Mouse (Mus musculus): ENCODE measurements around the gene H6pd. TPM values are rescaled to one million over a fixed set of nuclear protein-coding genes. Genes with fewer than 3 reads are reported as not detected.
A peak's percentile ranks its signal among the peaks of the same experiment; 100 is the strongest.

Gene H6pd
- polyA plus RNA-seq, 2 experiments = 13.3 to 22.6 TPM

- TF ChIP-seq POLR2A (IDR thresholded peaks at IDR 0.05; ENCODE audit: borderline replicate concordance, extremely low read depth, insufficient read depth, insufficient read length) = no peak
Measured at GRCm38 (mm10) chr4:149951201-149951600, 57.6 kb downstream of the H6pd start.

GRCm38 (mm10) chr4:149949691-149950090 is 59.1 kb downstream of the H6pd start:
- Histone ChIP-seq H3K4me1 (ENCODE audit: control insufficient read depth, insufficient read depth, low read length) (peaks cover 67% of the 10 kb centered on the region), H3K27me3 (ENCODE audit: control insufficient read depth, insufficient read depth, low read length) (no peaks in the 10 kb centered on the region), H3K4me3 (replicated peaks; ENCODE audit: low read length) (no peak overlapping the region), H3K36me3 (ENCODE audit: control insufficient read depth, insufficient read depth, low read length) (no peaks in the 10 kb centered on the region), H3K9ac (ENCODE audit: low read depth, low read length, severe bottlenecking) (no peak overlapping the region), H3K4me2 (replicated peaks; ENCODE audit: low read depth, low read length, severe bottlenecking) (no peak overlapping the region), H3K9me3 (ENCODE audit: control insufficient read depth, low read length) (no peaks in the 10 kb centered on the region), H3K27ac (replicated peaks; ENCODE audit: low read depth, low read length) (no peak overlapping the region)
- no peak for TF ChIP-seq POLR2A (IDR thresholded peaks at IDR 0.05; ENCODE audit: borderline replicate concordance, extremely low read depth, insufficient read depth, insufficient read length)
- DNase-seq (ENCODE audit: low spot score) (no peak), ATAC-seq (ENCODE audit: low FRiP score, low read depth) (no peak)
- WGBS = 43% methylated on average over 13 of the region's 13 CpGs

More at GRCm38 (mm10) chr4:149951201-149951600, 57.6 kb downstream of the H6pd start:
- H3K36me3 ChIP-seq (ENCODE audit: control insufficient read depth, insufficient read depth, low read length) = no peaks in the 10 kb centered on the region
- no peak overlapping the region for H3K9ac ChIP-seq (ENCODE audit: low read depth, low read length, severe bottlenecking)
- H3K9me3 ChIP-seq (ENCODE audit: control insufficient read depth, low read length) = no peaks in the 10 kb centered on the region
- DNase-seq (ENCODE audit: low spot score) = no peak
- ATAC-seq (ENCODE audit: low FRiP score, low read depth) = no peak
- no peak overlapping the region for H3K4me3 ChIP-seq (replicated peaks; ENCODE audit: low read length)
- no peak overlapping the region for H3K27ac ChIP-seq (replicated peaks; ENCODE audit: low read depth, low read length)
- WGBS = 84% methylated on average over 13 of the region's 13 CpGs
- no peak overlapping the region for H3K4me2 ChIP-seq (replicated peaks; ENCODE audit: low read depth, low read length, severe bottlenecking)
- peaks cover under 1% of the 10 kb centered on the region; the same call in 1 of the 2 replicates for H3K27me3 ChIP-seq (ENCODE audit: control insufficient read depth, insufficient read depth, low read length)
- H3K4me1 ChIP-seq (ENCODE audit: control insufficient read depth, insufficient read depth, low read length) = peaks cover 55% of the 10 kb centered on the region

GRCm38 (mm10) chr4:149948119-149948518 is 60.7 kb downstream of the H6pd start:
- no peak for ATAC-seq (ENCODE audit: low FRiP score, low read depth)
- H3K4me1 ChIP-seq (ENCODE audit: control insufficient read depth, insufficient read depth, low read length) = peaks cover 73% of the 10 kb centered on the region
- H3K9me3 ChIP-seq (ENCODE audit: control insufficient read depth, low read length) = no peaks in the 10 kb centered on the region
- H3K27ac ChIP-seq (replicated peaks; ENCODE audit: low read depth, low read length) = no peak overlapping the region
- H3K36me3 ChIP-seq (ENCODE audit: control insufficient read depth, insufficient read depth, low read length) = no peaks in the 10 kb centered on the region
- no peak for TF ChIP-seq POLR2A (IDR thresholded peaks at IDR 0.05; ENCODE audit: borderline replicate concordance, extremely low read depth, insufficient read depth, insufficient read length)
- H3K4me3 ChIP-seq (replicated peaks; ENCODE audit: low read length) = no peak overlapping the region
- WGBS = 74% methylated on average over 5 of the region's 5 CpGs
- DNase-seq (ENCODE audit: low spot score) = no peak
- H3K27me3 ChIP-seq (ENCODE audit: control insufficient read depth, insufficient read depth, low read length) = no peaks in the 10 kb centered on the region
- no peak overlapping the region for H3K4me2 ChIP-seq (replicated peaks; ENCODE audit: low read depth, low read length, severe bottlenecking)
- no peak overlapping the region for H3K9ac ChIP-seq (ENCODE audit: low read depth, low read length, severe bottlenecking)

- Histone ChIP-seq H3K9ac (ENCODE audit: low read depth, low read length, severe bottlenecking) (no peak overlapping the region), H3K9me3 (ENCODE audit: control insufficient read depth, low read length) (no peaks in the 10 kb centered on the region), H3K27me3 (ENCODE audit: control insufficient read depth, insufficient read depth, low read length) (no peaks in the 10 kb centered on the region), H3K27ac (replicated peaks; ENCODE audit: low read depth, low read length) (no peak overlapping the region), H3K36me3 (ENCODE audit: control insufficient read depth, insufficient read depth, low read length) (no peaks in the 10 kb centered on the region), H3K4me3 (replicated peaks; ENCODE audit: low read length) (no peak overlapping the region), H3K4me2 (replicated peaks; ENCODE audit: low read depth, low read length, severe bottlenecking) (no peak overlapping the region), H3K4me1 (ENCODE audit: control insufficient read depth, insufficient read depth, low read length) (peaks cover 74% of the 10 kb centered on the region)
- no peak for DNase-seq (ENCODE audit: low spot score)
- no peak for TF ChIP-seq POLR2A (IDR thresholded peaks at IDR 0.05; ENCODE audit: borderline replicate concordance, extremely low read depth, insufficient read depth, insufficient read length)
- WGBS = 79% methylated on average over 5 of the region's 5 CpGs
- no peak for ATAC-seq (ENCODE audit: low FRiP score, low read depth)
Measured at GRCm38 (mm10) chr4:149947396-149947795, 61.4 kb downstream of the H6pd start.

- Histone ChIP-seq H3K9me3 (ENCODE audit: control insufficient read depth, low read length) (no peaks in the 10 kb centered on the region), H3K4me3 (replicated peaks; ENCODE audit: low read length) (no peak overlapping the region), H3K9ac (ENCODE audit: low read depth, low read length, severe bottlenecking) (no peak overlapping the region), H3K4me1 (ENCODE audit: control insufficient read depth, insufficient read depth, low read length) (peaks cover 81% of the 10 kb centered on the region), H3K27ac (replicated peaks; ENCODE audit: low read depth, low read length) (no peak overlapping the region; the same call in 1 of the 2 replicates), H3K36me3 (ENCODE audit: control insufficient read depth, insufficient read depth, low read length) (no peaks in the 10 kb centered on the region), H3K27me3 (ENCODE audit: control insufficient read depth, insufficient read depth, low read length) (no peaks in the 10 kb centered on the region), H3K4me2 (replicated peaks; ENCODE audit: low read depth, low read length, severe bottlenecking) (0 out of 2 replicates have a peak overlapping the region, but pooled peaks have one; percentile 3)
- WGBS = 36% methylated on average over 9 of the region's 9 CpGs
- DNase-seq (ENCODE audit: low spot score) (no peak), ATAC-seq (ENCODE audit: low FRiP score, low read depth) (no peak)
- no peak for TF ChIP-seq POLR2A (IDR thresholded peaks at IDR 0.05; ENCODE audit: borderline replicate concordance, extremely low read depth, insufficient read depth, insufficient read length)
Measured at GRCm38 (mm10) chr4:149945194-149945593, 63.6 kb downstream of the H6pd start.

- no peak for TF ChIP-seq POLR2A (IDR thresholded peaks at IDR 0.05; ENCODE audit: borderline replicate concordance, extremely low read depth, insufficient read depth, insufficient read length)
- ATAC-seq (ENCODE audit: low FRiP score, low read depth) = no peak
- peaks cover 84% of the 10 kb centered on the region for H3K4me1 ChIP-seq (ENCODE audit: control insufficient read depth, insufficient read depth, low read length)
- H3K4me2 ChIP-seq (replicated peaks; ENCODE audit: low read depth, low read length, severe bottlenecking) = no peak overlapping the region
- no peak for DNase-seq (ENCODE audit: low spot score)
- H3K27me3 ChIP-seq (ENCODE audit: control insufficient read depth, insufficient read depth, low read length) = no peaks in the 10 kb centered on the region
- no peak overlapping the region for H3K9ac ChIP-seq (ENCODE audit: low read depth, low read length, severe bottlenecking)
- WGBS = 29% methylated on average over 12 of the region's 12 CpGs
- H3K4me3 ChIP-seq (replicated peaks; ENCODE audit: low read length) = no peak overlapping the region
- H3K36me3 ChIP-seq (ENCODE audit: control insufficient read depth, insufficient read depth, low read length) = no peaks in the 10 kb centered on the region
- H3K27ac ChIP-seq (replicated peaks; ENCODE audit: low read depth, low read length) = no peak overlapping the region
- H3K9me3 ChIP-seq (ENCODE audit: control insufficient read depth, low read length) = no peaks in the 10 kb centered on the region
Measured at GRCm38 (mm10) chr4:149944214-149944613, 64.6 kb downstream of the H6pd start.

All from limb, embryonic 14.5 days (tissue).